In genomic region chr1:57510359-57511120, GRCm38 (mm10) we compare ENCODE assay signal across 15 mouse cellular contexts.
DNase-seq lines count a peak whose midpoint lies in the region; ATAC-seq and TF ChIP-seq lines count a peak whose summit lies in the region.
"Had no signal": no experiment of that assay in that cellular context is flagged by ENCODE, and none has a peak within 500 bp of the region (broad histone marks: within the 10 kb centered on the region; RNA-seq: fewer than 3 reads in every experiment).

No protein-coding gene starts in this region.

- H3K27ac ChIP-seq in embryonic facial prominence, embryonic 14.5 days (replicated peaks; ENCODE audit: low read depth, low read length): no peak overlapping the region; the same call in 1 of the 2 replicates
- H3K27ac ChIP-seq in embryonic facial prominence, embryonic 10.5 days (replicated peaks): no peak overlapping the region
- 0 out of 2 replicates have a peak overlapping the region, but pooled peaks have one; percentile 33 for H3K27ac ChIP-seq in intestine, embryonic 14.5 days (ENCODE audit: low read depth)
- H3K27ac ChIP-seq in intestine, postnatal 0 days (ENCODE audit: low read depth, low read length): no peak overlapping the region
- H3K27ac ChIP-seq in stomach, embryonic 16.5 days (ENCODE audit: low read length): no peak overlapping the region
- no peak overlapping the region for H3K27ac ChIP-seq in stomach, postnatal 0 days (replicated peaks)
- no peak overlapping the region for H3K27ac ChIP-seq in liver, embryonic 12.5 days
- H3K27ac ChIP-seq: heart, embryonic 15.5 days; intestine, embryonic 15.5 days; midbrain, embryonic 13.5 days had no signal

- H3K9ac ChIP-seq in embryonic facial prominence, embryonic 14.5 days (ENCODE audit: low read depth, low read length): no peak overlapping the region
- H3K9ac ChIP-seq in intestine, embryonic 14.5 days (ENCODE audit: low read length): no peak overlapping the region
- H3K9ac ChIP-seq in intestine, postnatal 0 days (ENCODE audit: low read depth, low read length): no peak overlapping the region
- H3K9ac ChIP-seq in stomach, embryonic 16.5 days (ENCODE audit: low read length): no peak overlapping the region
- H3K9ac ChIP-seq in stomach, postnatal 0 days (ENCODE audit: low read length): no peak overlapping the region
- no peak overlapping the region for H3K9ac ChIP-seq in liver, embryonic 12.5 days
- H3K9ac ChIP-seq: heart, embryonic 15.5 days; intestine, embryonic 15.5 days; midbrain, embryonic 13.5 days had no signal

- TF ChIP-seq CTCF in intestine, postnatal 0 days (IDR thresholded peaks at IDR 0.05; ENCODE audit: low read depth): no peak
- no peak for TF ChIP-seq CTCF in stomach, postnatal 0 days (IDR thresholded peaks at IDR 0.05; ENCODE audit: low read depth)

- TF ChIP-seq EP300 in stomach, postnatal 0 days (optimal IDR thresholded peaks at IDR 0.05): no peak

- no peaks in the 10 kb centered on the region for H3K36me3 ChIP-seq in embryonic facial prominence, embryonic 14.5 days (ENCODE audit: control insufficient read depth, insufficient read depth, low read length)
- H3K36me3 ChIP-seq in embryonic facial prominence, embryonic 10.5 days (replicated peaks): no peaks in the 10 kb centered on the region
- no peaks in the 10 kb centered on the region for H3K36me3 ChIP-seq in intestine, embryonic 14.5 days (ENCODE audit: control insufficient read depth, insufficient read depth, low read length)
- no peaks in the 10 kb centered on the region for H3K36me3 ChIP-seq in intestine, postnatal 0 days (ENCODE audit: control insufficient read depth, insufficient read depth)
- no peaks in the 10 kb centered on the region for H3K36me3 ChIP-seq in stomach, embryonic 16.5 days (ENCODE audit: control insufficient read depth, insufficient read depth, low read length)
- H3K36me3 ChIP-seq in stomach, postnatal 0 days (ENCODE audit: control insufficient read depth, insufficient read depth, low read length): no peaks in the 10 kb centered on the region
- no peaks in the 10 kb centered on the region for H3K36me3 ChIP-seq in liver, embryonic 12.5 days
- H3K36me3 ChIP-seq: heart, embryonic 15.5 days; intestine, embryonic 15.5 days; midbrain, embryonic 13.5 days had no signal

- peak; percentile 89; the same call in 1 of the 2 replicates for ATAC-seq in embryonic facial prominence, embryonic 14.5 days (ENCODE audit: low read depth)
- no peak for ATAC-seq in intestine, embryonic 14.5 days (replicated peaks; ENCODE audit: low FRiP score, low TSS enrichment, low read depth)
- no peak for ATAC-seq in intestine, postnatal 0 days
- no peak for ATAC-seq in stomach, embryonic 16.5 days (ENCODE audit: insufficient read depth, low FRiP score)
- no peak for ATAC-seq in stomach, postnatal 0 days (ENCODE audit: low FRiP score, low TSS enrichment)
- ATAC-seq in cerebellum, adult (ENCODE audit: insufficient number of reproducible peaks, low FRiP score, low TSS enrichment): no peak
- ATAC-seq in liver, embryonic 12.5 days: no peak
- ATAC-seq: intestine, embryonic 15.5 days; midbrain, embryonic 13.5 days had no signal

- no peak overlapping the region for H3K4me2 ChIP-seq in embryonic facial prominence, embryonic 14.5 days (ENCODE audit: low read depth, low read length)
- no peak overlapping the region for H3K4me2 ChIP-seq in intestine, embryonic 14.5 days (ENCODE audit: low read length)
- no peak overlapping the region for H3K4me2 ChIP-seq in intestine, postnatal 0 days (replicated peaks; ENCODE audit: low read depth)
- H3K4me2 ChIP-seq in stomach, embryonic 16.5 days (ENCODE audit: low read depth, low read length): peak overlapping the region; percentile 4; the same call in 1 of the 2 replicates
- no peak overlapping the region for H3K4me2 ChIP-seq in stomach, postnatal 0 days (replicated peaks; ENCODE audit: low read depth)
- no peak overlapping the region for H3K4me2 ChIP-seq in liver, embryonic 12.5 days
- H3K4me2 ChIP-seq: heart, embryonic 15.5 days; intestine, embryonic 15.5 days; midbrain, embryonic 13.5 days had no signal

- no peaks in the 10 kb centered on the region for H3K9me3 ChIP-seq in embryonic facial prominence, embryonic 14.5 days (ENCODE audit: control insufficient read depth, low read length)
- no peaks in the 10 kb centered on the region for H3K9me3 ChIP-seq in embryonic facial prominence, embryonic 10.5 days
- H3K9me3 ChIP-seq in intestine, embryonic 14.5 days (ENCODE audit: control insufficient read depth, low read length): no peaks in the 10 kb centered on the region
- no peaks in the 10 kb centered on the region for H3K9me3 ChIP-seq in intestine, postnatal 0 days (ENCODE audit: control insufficient read depth)
- H3K9me3 ChIP-seq in stomach, embryonic 16.5 days (replicated peaks; ENCODE audit: control insufficient read depth, low read length): no peaks in the 10 kb centered on the region
- H3K9me3 ChIP-seq in stomach, postnatal 0 days (ENCODE audit: control insufficient read depth, low read length): no peaks in the 10 kb centered on the region
- H3K9me3 ChIP-seq in liver, embryonic 12.5 days (replicated peaks): no peaks in the 10 kb centered on the region
- H3K9me3 ChIP-seq: heart, embryonic 15.5 days; intestine, embryonic 15.5 days; midbrain, embryonic 13.5 days had no signal

- no peak overlapping the region for H3K4me3 ChIP-seq in embryonic facial prominence, embryonic 14.5 days (ENCODE audit: low read depth, low read length)
- no peak overlapping the region for H3K4me3 ChIP-seq in embryonic facial prominence, embryonic 10.5 days
- H3K4me3 ChIP-seq in intestine, embryonic 14.5 days (ENCODE audit: low read depth, low read length): no peak overlapping the region
- H3K4me3 ChIP-seq in intestine, postnatal 0 days (ENCODE audit: low read depth, low read length): no peak overlapping the region
- H3K4me3 ChIP-seq in stomach, embryonic 16.5 days (replicated peaks; ENCODE audit: low read length): no peak overlapping the region
- H3K4me3 ChIP-seq in stomach, postnatal 0 days (ENCODE audit: low read depth, low read length): no peak overlapping the region
- H3K4me3 ChIP-seq in liver, embryonic 12.5 days: no peak overlapping the region
- H3K4me3 ChIP-seq: heart, embryonic 15.5 days; intestine, embryonic 15.5 days; midbrain, embryonic 13.5 days had no signal

- WGBS in embryonic facial prominence, embryonic 14.5 days: 66% methylated on average over 8 of the region's 9 CpGs
- WGBS in embryonic facial prominence, embryonic 10.5 days: 79% methylated on average over 9 of the region's 9 CpGs
- WGBS in intestine, embryonic 14.5 days: 57% methylated on average over 9 of the region's 9 CpGs
- WGBS in intestine, postnatal 0 days: 62% methylated on average over 8 of the region's 9 CpGs
- WGBS in stomach, embryonic 16.5 days: 61% methylated on average over 9 of the region's 9 CpGs
- 55% methylated on average over 8 of the region's 9 CpGs for WGBS in stomach, postnatal 0 days
- 59% methylated on average over 8 of the region's 9 CpGs for WGBS in liver, embryonic 12.5 days (ENCODE audit: insufficient replicate concordance)

- DNase-seq in embryonic facial prominence, embryonic 14.5 days (ENCODE audit: low spot score): peak; percentile 77
- no peak for DNase-seq in embryonic facial prominence, embryonic 10.5 days (ENCODE audit: low spot score)
- DNase-seq in intestine, embryonic 14.5 days (ENCODE audit: low spot score): peak; percentile 45
- DNase-seq in stomach, postnatal 0 days (ENCODE audit: low spot score): no peak
- DNase-seq: adrenal gland, postnatal 25 days; cerebellum, postnatal 36 days; left cerebral cortex, postnatal 4 days; lung, adult 18-20 months had no signal

- no peaks in the 10 kb centered on the region for H3K27me3 ChIP-seq in embryonic facial prominence, embryonic 14.5 days (replicated peaks; ENCODE audit: control insufficient read depth, insufficient read depth, low read length)
- H3K27me3 ChIP-seq in embryonic facial prominence, embryonic 10.5 days (replicated peaks; ENCODE audit: low read depth, poor library complexity, severe bottlenecking): no peaks in the 10 kb centered on the region
- no peaks in the 10 kb centered on the region for H3K27me3 ChIP-seq in intestine, embryonic 14.5 days (replicated peaks; ENCODE audit: control insufficient read depth, insufficient read depth, low read length)
- H3K27me3 ChIP-seq in intestine, postnatal 0 days (replicated peaks; ENCODE audit: control insufficient read depth, insufficient read depth, low read length): no peaks in the 10 kb centered on the region
- no peaks in the 10 kb centered on the region for H3K27me3 ChIP-seq in stomach, embryonic 16.5 days (ENCODE audit: control insufficient read depth, insufficient read depth, low read length)
- H3K27me3 ChIP-seq in stomach, postnatal 0 days (ENCODE audit: control insufficient read depth, insufficient read depth, low read length): no peaks in the 10 kb centered on the region
- no peaks in the 10 kb centered on the region for H3K27me3 ChIP-seq in liver, embryonic 12.5 days (replicated peaks)
- H3K27me3 ChIP-seq: heart, embryonic 15.5 days; intestine, embryonic 15.5 days; midbrain, embryonic 13.5 days had no signal

- peaks cover 6% of the 10 kb centered on the region; the same call in 1 of the 2 replicates for H3K4me1 ChIP-seq in embryonic facial prominence, embryonic 14.5 days (ENCODE audit: control insufficient read depth, insufficient read depth, low read length)
- H3K4me1 ChIP-seq in embryonic facial prominence, embryonic 10.5 days: no peaks in the 10 kb centered on the region
- no peaks in the 10 kb centered on the region; the same call in 1 of the 2 replicates for H3K4me1 ChIP-seq in intestine, embryonic 14.5 days (replicated peaks; ENCODE audit: control insufficient read depth, insufficient read depth, low read length)
- H3K4me1 ChIP-seq in intestine, postnatal 0 days (replicated peaks; ENCODE audit: control insufficient read depth, insufficient read depth, low read length): no peaks in the 10 kb centered on the region
- H3K4me1 ChIP-seq in stomach, embryonic 16.5 days (ENCODE audit: control insufficient read depth, insufficient read depth, low read length): no peaks in the 10 kb centered on the region
- no peaks in the 10 kb centered on the region for H3K4me1 ChIP-seq in stomach, postnatal 0 days (replicated peaks; ENCODE audit: control insufficient read depth, insufficient read depth)
- H3K4me1 ChIP-seq in liver, embryonic 12.5 days: no peaks in the 10 kb centered on the region
- H3K4me1 ChIP-seq: heart, embryonic 15.5 days; midbrain, embryonic 13.5 days had no signal

Comparison
In these comparisons a context has a peak if more than half of its experiments do, and no peak if none do; other contexts are left out.
1. DNase-seq: peak in embryonic facial prominence, embryonic 14.5 days (single experiment) and intestine, embryonic 14.5 days (single experiment); none in embryonic facial prominence, embryonic 10.5 days (single experiment) and stomach, postnatal 0 days (single experiment).